In genomic region chr8:45973988-45974505, GRCm38 (mm10) we compare ENCODE assay signal across 10 mouse cellular contexts. TPM values are rescaled to one million over a fixed set of nuclear protein-coding genes. Genes with fewer than 3 reads are reported as not detected.
DNase-seq lines count a peak whose midpoint lies in the region; ATAC-seq and TF ChIP-seq lines count a peak whose summit lies in the region.
"Had no signal": no experiment of that assay in that cellular context is flagged by ENCODE, and none has a peak within 500 bp of the region (broad histone marks: within the 10 kb centered on the region; RNA-seq: fewer than 3 reads in every experiment).

No protein-coding gene starts in this region.

- H3K27ac ChIP-seq in kidney, postnatal 0 days: no peak overlapping the region
- H3K27ac ChIP-seq in kidney, adult 2 months (ENCODE audit: insufficient read depth, low read depth, low read length): no peak overlapping the region
- H3K27ac ChIP-seq in embryonic facial prominence, embryonic 10.5 days (replicated peaks): no peak overlapping the region
- no peak overlapping the region for H3K27ac ChIP-seq in forebrain, postnatal 0 days (ENCODE audit: low read depth, low read length)
- H3K27ac ChIP-seq in midbrain, postnatal 0 days (ENCODE audit: low read depth, low read length): no peak overlapping the region

- H3K27me3 ChIP-seq in kidney, postnatal 0 days (ENCODE audit: insufficient read depth, low read length): no peaks in the 10 kb centered on the region
- no peaks in the 10 kb centered on the region for H3K27me3 ChIP-seq in kidney, adult 2 months (replicated peaks; ENCODE audit: control insufficient read depth, insufficient read depth, low read length)
- no peaks in the 10 kb centered on the region for H3K27me3 ChIP-seq in embryonic facial prominence, embryonic 10.5 days (replicated peaks; ENCODE audit: low read depth, poor library complexity, severe bottlenecking)
- H3K27me3 ChIP-seq in forebrain, postnatal 0 days (ENCODE audit: insufficient read depth, low read length): no peaks in the 10 kb centered on the region
- no peaks in the 10 kb centered on the region for H3K27me3 ChIP-seq in midbrain, postnatal 0 days (ENCODE audit: insufficient read depth, low read length)
- H3K27me3 ChIP-seq: Patski had no signal

- 0 out of 2 replicates have a peak, but pooled peaks cover 4% of the 10 kb centered on the region for H3K36me3 ChIP-seq in kidney, postnatal 0 days (ENCODE audit: insufficient read depth, low read length)
- H3K36me3 ChIP-seq in kidney, adult 2 months (ENCODE audit: control insufficient read depth, insufficient read depth, low read length): no peaks in the 10 kb centered on the region; the same call in 1 of the 2 replicates
- peaks cover 15% of the 10 kb centered on the region for H3K36me3 ChIP-seq in embryonic facial prominence, embryonic 10.5 days (replicated peaks)
- H3K36me3 ChIP-seq in forebrain, postnatal 0 days (ENCODE audit: insufficient read depth): no peaks in the 10 kb centered on the region
- no peaks in the 10 kb centered on the region; the same call in 1 of the 2 replicates for H3K36me3 ChIP-seq in midbrain, postnatal 0 days (ENCODE audit: insufficient read depth, low read length)

- H3K4me3 ChIP-seq in kidney, postnatal 0 days (replicated peaks; ENCODE audit: low read depth, low read length): no peak overlapping the region
- H3K4me3 ChIP-seq in kidney, adult 2 months (ENCODE audit: insufficient read depth, low read depth, low read length): no peak overlapping the region
- 0 out of 2 replicates have a peak overlapping the region, but pooled peaks have one; percentile 76 for H3K4me3 ChIP-seq in embryonic facial prominence, embryonic 10.5 days
- H3K4me3 ChIP-seq in forebrain, postnatal 0 days (ENCODE audit: low read depth, low read length): no peak overlapping the region
- no peak overlapping the region for H3K4me3 ChIP-seq in midbrain, postnatal 0 days (ENCODE audit: low read depth, low read length)

- no peak for TF ChIP-seq POLR2A in kidney, adult 2 months (IDR thresholded peaks at IDR 0.05; ENCODE audit: low read depth, low read length)

- no peak for ATAC-seq in kidney, postnatal 0 days (replicated peaks; ENCODE audit: low FRiP score, low read depth)
- no peak for ATAC-seq in forebrain, postnatal 0 days
- ATAC-seq in midbrain, postnatal 0 days (ENCODE audit: low FRiP score): no peak
- ATAC-seq: Patski had no signal

- peak overlapping the region; percentile 83 for H3K4me2 ChIP-seq in kidney, postnatal 0 days (ENCODE audit: low read length)
- peak overlapping the region; percentile 86; the same call in 1 of the 2 replicates for H3K4me2 ChIP-seq in forebrain, postnatal 0 days (ENCODE audit: low read depth)
- H3K4me2 ChIP-seq in midbrain, postnatal 0 days (ENCODE audit: low read depth, low read length, poor library complexity, severe bottlenecking): 0 out of 2 replicates have a peak overlapping the region, but pooled peaks have one; percentile 64

- H3K9me3 ChIP-seq in kidney, postnatal 0 days (replicated peaks; ENCODE audit: low read length): no peaks in the 10 kb centered on the region
- H3K9me3 ChIP-seq in embryonic facial prominence, embryonic 10.5 days: peaks cover 9% of the 10 kb centered on the region; the same call in 1 of the 2 replicates
- no peaks in the 10 kb centered on the region for H3K9me3 ChIP-seq in forebrain, postnatal 0 days (ENCODE audit: low read length)
- 0 out of 2 replicates have a peak, but pooled peaks cover 4% of the 10 kb centered on the region for H3K9me3 ChIP-seq in midbrain, postnatal 0 days (ENCODE audit: low read length)

- TF ChIP-seq CTCF in kidney, postnatal 0 days (IDR thresholded peaks at IDR 0.05; ENCODE audit: low read depth): no peak
- no peak for TF ChIP-seq CTCF in kidney, adult 2 months (conservative IDR thresholded peaks at IDR 0.05; ENCODE audit: insufficient read depth, insufficient read length, low read depth, low read length)
- no peak for TF ChIP-seq CTCF in forebrain, postnatal 0 days (IDR thresholded peaks at IDR 0.05; ENCODE audit: low read depth)
- no peak for TF ChIP-seq CTCF in midbrain, postnatal 0 days (IDR thresholded peaks at IDR 0.05)

- 0 out of 2 replicates have a peak, but pooled peaks cover 3% of the 10 kb centered on the region for H3K4me1 ChIP-seq in kidney, postnatal 0 days (replicated peaks; ENCODE audit: insufficient read depth, low read length)
- no peaks in the 10 kb centered on the region; the same call in 1 of the 2 replicates for H3K4me1 ChIP-seq in kidney, adult 2 months (ENCODE audit: control insufficient read depth, insufficient read depth, low read length)
- H3K4me1 ChIP-seq in embryonic facial prominence, embryonic 10.5 days: peaks cover 18% of the 10 kb centered on the region
- peaks cover 6% of the 10 kb centered on the region for H3K4me1 ChIP-seq in forebrain, postnatal 0 days (ENCODE audit: insufficient read depth)
- H3K4me1 ChIP-seq in midbrain, postnatal 0 days (ENCODE audit: insufficient read depth, low read length): peaks cover 7% of the 10 kb centered on the region

- WGBS in kidney, postnatal 0 days: 58% methylated on average over 8 of the region's 8 CpGs
- 62% methylated on average over 8 of the region's 8 CpGs for WGBS in kidney, adult 2 months
- WGBS in embryonic facial prominence, embryonic 10.5 days: 74% methylated on average over 8 of the region's 8 CpGs
- WGBS in forebrain, postnatal 0 days: 50% methylated on average over 8 of the region's 8 CpGs
- 69% methylated on average over 8 of the region's 8 CpGs for WGBS in midbrain, postnatal 0 days

- DNase-seq in kidney, postnatal 0 days (ENCODE audit: low spot score): no peak
- no peak for DNase-seq in kidney, adult 2 months
- DNase-seq in embryonic facial prominence, embryonic 10.5 days (ENCODE audit: low spot score): no peak
- no peak for DNase-seq in forebrain, postnatal 0 days
- no peak for DNase-seq in midbrain, postnatal 0 days (ENCODE audit: low spot score)
- DNase-seq in spleen, adult 12 weeks (ENCODE audit: low spot score): no peak
- no peak for DNase-seq in cerebellum, adult 9-11 months
- no peak for DNase-seq in cerebellum, adult 8-10 months

- no peak overlapping the region for H3K9ac ChIP-seq in kidney, postnatal 0 days (ENCODE audit: low read depth, low read length)
- no peak overlapping the region for H3K9ac ChIP-seq in forebrain, postnatal 0 days
- no peak overlapping the region for H3K9ac ChIP-seq in midbrain, postnatal 0 days (replicated peaks; ENCODE audit: low read length, poor library complexity, severe bottlenecking)

RNA-seq across cellular contexts. Expression of gene 1700029J07Rik, which starts 1.0 kb away (rescaled TPM):
- 3.3 and 3.4 TPM in 2 replicates for polyA plus RNA-seq in kidney, postnatal 0 days (2015; fragmentation: Nextera tagmentation; extraction: Ambion mirVana)
- 1.2 and 1.3 TPM in 2 replicates for polyA plus RNA-seq in kidney, adult 2 months (2012; rRNA removed)
- 3.7 and 3.8 TPM in 2 replicates for polyA plus RNA-seq in embryonic facial prominence, embryonic 10.5 days (2016; fragmentation: Nextera tagmentation; extraction: Ambion mirVana)
- total RNA-seq in forebrain, postnatal 0 days (2014; rRNA removed): 2.8 and 3.2 TPM in 2 replicates
- 3.0 and 4.2 TPM in 2 replicates for polyA plus RNA-seq in forebrain, postnatal 0 days (2015; fragmentation: Nextera tagmentation; extraction: Ambion mirVana)
- total RNA-seq in midbrain, postnatal 0 days (2014; rRNA removed): 1.9 and 3.4 TPM in 2 replicates
- 3.9 and 5.1 TPM in 2 replicates for polyA plus RNA-seq in midbrain, postnatal 0 days (2015; fragmentation: Nextera tagmentation; extraction: Ambion mirVana)

RNA-seq across cellular contexts. Expression of gene Ufsp2, which starts 1.3 kb away (rescaled TPM):
- polyA plus RNA-seq in kidney, postnatal 0 days (2015; fragmentation: Nextera tagmentation; extraction: Ambion mirVana): 80.5 and 84.2 TPM in 2 replicates
- 22.9 and 29.2 TPM in 2 replicates for polyA plus RNA-seq in kidney, adult 2 months (2012; rRNA removed)
- polyA plus RNA-seq in embryonic facial prominence, embryonic 10.5 days (2016; fragmentation: Nextera tagmentation; extraction: Ambion mirVana): 58.9 and 67.5 TPM in 2 replicates
- 30.0 and 39.5 TPM in 2 replicates for total RNA-seq in forebrain, postnatal 0 days (2014; rRNA removed)
- 47.2 and 48.5 TPM in 2 replicates for polyA plus RNA-seq in forebrain, postnatal 0 days (2015; fragmentation: Nextera tagmentation; extraction: Ambion mirVana)
- 26.9 and 44.6 TPM in 2 replicates for total RNA-seq in midbrain, postnatal 0 days (2014; rRNA removed)
- 51.9 and 56.9 TPM in 2 replicates for polyA plus RNA-seq in midbrain, postnatal 0 days (2015; fragmentation: Nextera tagmentation; extraction: Ambion mirVana)

RNA-seq across cellular contexts. Expression of gene Lrp2bp, which starts 25.1 kb away (rescaled TPM):
- polyA plus RNA-seq in kidney, postnatal 0 days (2015; fragmentation: Nextera tagmentation; extraction: Ambion mirVana): 0.45 and 0.66 TPM in 2 replicates
- polyA plus RNA-seq in kidney, adult 2 months (2012; rRNA removed): 0.17 and 0.18 TPM in 2 replicates
- 0.14 and 0.20 TPM in 2 replicates for polyA plus RNA-seq in embryonic facial prominence, embryonic 10.5 days (2016; fragmentation: Nextera tagmentation; extraction: Ambion mirVana)
- 0.29 and 0.31 TPM in 2 replicates for total RNA-seq in forebrain, postnatal 0 days (2014; rRNA removed)
- polyA plus RNA-seq in forebrain, postnatal 0 days (2015; fragmentation: Nextera tagmentation; extraction: Ambion mirVana): 0.22 and 0.25 TPM in 2 replicates
- total RNA-seq in midbrain, postnatal 0 days (2014; rRNA removed): 0.27 and 1.0 TPM in 2 replicates
- polyA plus RNA-seq in midbrain, postnatal 0 days (2015; fragmentation: Nextera tagmentation; extraction: Ambion mirVana): 0.17 and 0.35 TPM in 2 replicates

RNA-seq across cellular contexts. Expression of gene Ankrd37, which starts 31.5 kb away (rescaled TPM):
- 15.9 and 17.4 TPM in 2 replicates for polyA plus RNA-seq in kidney, postnatal 0 days (2015; fragmentation: Nextera tagmentation; extraction: Ambion mirVana)
- 1.5 and 1.8 TPM in 2 replicates for polyA plus RNA-seq in kidney, adult 2 months (2012; rRNA removed)
- 17.9 and 18.7 TPM in 2 replicates for polyA plus RNA-seq in embryonic facial prominence, embryonic 10.5 days (2016; fragmentation: Nextera tagmentation; extraction: Ambion mirVana)
- 8.3 and 10.5 TPM in 2 replicates for total RNA-seq in forebrain, postnatal 0 days (2014; rRNA removed)
- polyA plus RNA-seq in forebrain, postnatal 0 days (2015; fragmentation: Nextera tagmentation; extraction: Ambion mirVana): 12.9 and 14.5 TPM in 2 replicates
- total RNA-seq in midbrain, postnatal 0 days (2014; rRNA removed): 4.3 and 13.8 TPM in 2 replicates
- polyA plus RNA-seq in midbrain, postnatal 0 days (2015; fragmentation: Nextera tagmentation; extraction: Ambion mirVana): 13.4 and 15.4 TPM in 2 replicates

RNA-seq across cellular contexts. Expression of gene Ccdc110, which starts 39.6 kb away (rescaled TPM):
- polyA plus RNA-seq in kidney, postnatal 0 days (2015; fragmentation: Nextera tagmentation; extraction: Ambion mirVana): not detected in 2 replicates
- not detected in 2 replicates for polyA plus RNA-seq in kidney, adult 2 months (2012; rRNA removed)
- 0.08 TPM in 1 of 2 replicates, not detected in the other for polyA plus RNA-seq in embryonic facial prominence, embryonic 10.5 days (2016; fragmentation: Nextera tagmentation; extraction: Ambion mirVana)
- total RNA-seq in forebrain, postnatal 0 days (2014; rRNA removed): 0.38 and 0.46 TPM in 2 replicates
- 0.46 and 0.47 TPM in 2 replicates for polyA plus RNA-seq in forebrain, postnatal 0 days (2015; fragmentation: Nextera tagmentation; extraction: Ambion mirVana)
- 0.16 TPM in 1 of 2 replicates, not detected in the other for total RNA-seq in midbrain, postnatal 0 days (2014; rRNA removed)
- 0.07 and 0.10 TPM in 2 replicates for polyA plus RNA-seq in midbrain, postnatal 0 days (2015; fragmentation: Nextera tagmentation; extraction: Ambion mirVana)
- polyA plus RNA-seq: large intestine, adult 2 months; Patski had no signal
